Mouse (Mus musculus) CD4-positive, CD25-positive, alpha-beta regulatory T cell, adult 2 months (primary cell): ENCODE measurements around the gene Emc9.
A peak's percentile ranks its signal among the peaks of the same experiment; 100 is the strongest.

Source experiments
- DNase-seq: peaks from one replicate; pipeline ENCODE4 v3.0.0-alpha.2; 2012; ENCODE audit warnings: low read depth, low spot score

Gene Emc9

DNA sequence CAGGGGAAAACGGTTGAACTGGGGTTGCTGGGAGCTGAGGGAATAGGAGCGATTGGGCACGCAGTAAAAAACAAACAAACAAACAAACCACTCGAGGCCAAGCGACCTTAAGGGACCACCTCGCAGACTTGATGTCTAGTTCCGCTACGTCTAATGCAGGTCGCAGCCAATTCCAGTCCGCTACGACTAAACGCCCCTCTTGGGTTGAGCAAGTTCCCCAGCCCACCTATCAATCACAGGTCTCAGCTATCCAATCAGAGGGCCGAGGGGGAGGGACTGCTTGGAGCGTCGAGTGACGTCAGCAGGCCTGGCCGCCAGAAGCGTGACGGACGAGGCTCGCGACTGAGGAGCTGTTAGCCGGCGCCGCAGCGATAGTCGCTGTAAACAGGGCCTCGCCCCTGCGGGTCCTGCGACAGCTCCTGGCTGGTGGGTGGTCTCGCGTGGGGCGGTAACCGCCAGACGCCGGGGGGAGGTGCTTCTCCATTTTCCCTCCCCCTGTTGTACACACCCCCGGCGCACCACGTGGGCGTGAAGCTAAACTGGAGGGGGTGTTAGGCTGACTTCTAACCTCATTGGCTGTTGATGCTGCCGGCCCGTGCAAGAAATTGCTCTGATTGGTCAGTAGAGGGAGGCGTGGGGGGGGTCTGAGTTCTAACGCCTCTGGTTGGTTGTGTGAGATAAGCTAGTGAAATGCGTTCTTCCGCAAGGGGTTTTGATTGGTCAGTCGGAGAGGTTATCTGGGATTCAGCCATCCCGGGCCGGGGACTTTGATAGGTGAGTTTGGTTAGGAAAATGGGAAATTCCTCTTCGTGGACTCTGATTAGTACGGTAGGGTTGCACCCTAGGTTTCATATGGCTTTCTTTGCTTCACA lies 24.7 kb downstream of the Emc9 start, which contains the start of gene A730061H03Rik:
Gene A730061H03Rik (minus strand): TSS at position 205 of the 872 bp plus-strand sequence.
- DNase-seq, result peak; percentile 98

- DNase-seq, result peak; percentile 91
Observed at GRCm38 (mm10) chr14:55559799-55560201, 25.3 kb downstream of the Emc9 start, which contains the start of gene Dcaf11. Gene Dcaf11, plus strand, starts transcription at chr14:55560006.

DNA sequence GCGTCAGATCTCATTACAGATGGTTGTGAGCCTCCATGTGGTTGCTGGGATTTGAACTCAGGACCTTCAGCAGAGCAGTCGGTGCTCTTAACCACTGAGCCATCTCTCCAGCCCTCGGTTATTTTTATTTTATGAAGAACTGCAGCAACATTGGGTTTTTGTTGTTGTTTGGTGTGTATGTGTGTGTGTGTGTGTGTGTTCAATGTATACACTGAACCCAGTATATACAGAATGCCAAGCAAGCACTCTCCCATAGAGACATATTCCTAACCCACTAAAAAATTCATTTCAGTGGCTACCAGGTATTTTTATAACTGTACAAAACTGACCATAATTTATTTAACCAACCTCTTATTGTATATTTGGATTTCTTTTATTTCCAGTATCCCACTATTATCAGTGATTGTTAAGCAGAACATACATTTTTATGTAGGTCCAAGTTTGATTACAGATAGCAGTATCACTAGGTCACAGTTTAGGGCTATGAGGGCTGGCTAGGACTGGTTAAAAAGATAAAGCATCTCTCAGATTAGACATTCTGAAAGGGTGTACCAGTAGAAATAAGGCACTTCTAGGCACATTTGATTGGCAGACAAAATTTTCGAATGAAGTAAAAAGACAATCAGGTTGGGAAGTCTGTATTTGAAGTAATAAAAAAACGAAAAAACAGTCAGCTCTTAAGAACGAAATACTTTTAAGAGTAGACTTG lies 26.2 kb downstream of the Emc9 start:
- no peak for DNase-seq

DNA sequence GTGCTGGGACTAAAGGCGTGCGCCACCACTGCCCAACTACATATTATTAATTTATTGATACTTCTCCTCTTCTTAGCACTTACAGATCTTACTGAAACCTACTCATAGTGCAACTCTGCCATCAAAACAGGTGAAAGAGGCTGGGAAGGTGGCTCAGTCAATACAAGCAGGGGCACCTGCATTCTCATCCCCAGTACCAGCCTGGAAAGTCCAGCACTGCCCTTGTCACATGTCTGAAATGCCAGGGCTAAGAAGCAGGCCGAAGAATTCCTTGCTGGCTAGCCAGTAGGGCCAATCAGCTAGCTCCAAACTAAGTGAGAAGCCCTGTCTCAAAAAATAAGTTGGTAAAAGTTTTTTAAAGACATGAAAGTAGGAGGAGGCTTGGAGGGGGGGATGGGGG lies 27.5 kb downstream of the Emc9 start:
- DNase-seq, result no peak

GRCm38 (mm10) chr14:55557003-55557402 lies 28.1 kb downstream of the Emc9 start:
- peak; percentile 88 for DNase-seq

DNA sequence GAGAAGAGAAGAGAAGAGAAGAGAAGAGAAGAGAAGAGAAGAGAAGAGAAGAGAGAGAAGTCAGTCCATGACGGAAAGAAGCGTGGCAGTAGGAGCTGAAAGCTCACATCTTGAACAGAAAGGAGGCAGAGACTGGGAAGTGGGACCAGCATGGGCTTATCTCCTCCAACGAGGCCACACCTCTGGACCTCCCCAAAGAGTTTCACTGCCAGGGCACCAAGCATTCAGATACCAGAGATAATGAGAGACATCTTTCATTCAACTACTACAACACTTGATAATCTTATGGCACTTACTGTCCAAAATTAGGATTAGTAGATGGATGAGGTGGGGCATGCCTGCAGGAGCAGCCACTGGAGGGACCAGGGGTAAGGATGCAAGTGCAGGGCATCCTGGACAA lies 29.3 kb downstream of the Emc9 start:
- no peak for DNase-seq

- DNase-seq, result no peak
Observed at GRCm38 (mm10) chr14:55554635-55555034, 30.5 kb downstream of the Emc9 start.

GRCm38 (mm10) chr14:55551794-55552193 lies 33.3 kb downstream of the Emc9 start:
- DNase-seq, result no peak

DNA sequence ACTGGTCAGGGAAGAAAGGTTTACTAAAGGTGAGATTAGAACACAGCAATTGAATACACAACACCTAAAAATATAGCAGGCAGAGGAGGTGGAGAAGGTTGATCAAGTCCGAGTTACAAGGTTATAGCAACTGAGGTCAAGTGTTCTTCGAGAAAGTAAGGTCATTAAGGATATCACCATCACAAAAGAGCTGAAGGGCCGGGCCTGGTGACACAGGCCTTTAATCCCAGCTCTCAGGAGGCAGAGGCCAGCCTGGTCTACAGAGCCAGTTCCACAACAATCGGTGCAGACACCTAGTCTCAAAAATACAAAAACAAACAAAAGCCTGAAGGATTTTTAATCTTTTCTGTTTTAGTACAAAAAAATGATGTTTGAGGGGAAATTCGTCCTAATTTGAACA lies 33.8 kb downstream of the Emc9 start:
- no peak for DNase-seq

- no peak for DNase-seq
Observed at GRCm38 (mm10) chr14:55550191-55550590, 34.9 kb downstream of the Emc9 start.

DNA sequence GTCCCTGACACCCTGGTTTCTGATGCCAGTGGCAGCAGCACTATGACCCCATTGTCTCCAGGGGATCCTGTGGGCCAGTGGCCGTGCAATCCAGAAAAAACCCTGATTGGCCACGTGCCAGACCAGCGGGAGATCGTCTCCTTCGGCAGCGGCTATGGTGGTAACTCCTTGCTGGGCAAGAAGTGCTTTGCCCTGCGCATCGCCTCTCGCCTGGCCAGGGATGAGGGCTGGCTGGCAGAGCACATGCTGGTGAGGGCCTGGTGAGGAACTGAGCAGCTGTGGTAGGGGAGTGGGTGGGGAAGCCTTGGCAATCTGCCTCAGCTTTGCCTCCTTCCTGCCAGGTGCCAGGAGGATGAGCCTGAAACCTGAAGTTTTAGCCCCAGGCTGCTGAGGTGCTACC lies 40.8 kb downstream of the Emc9 start:
- DNase-seq, result no peak

DNA sequence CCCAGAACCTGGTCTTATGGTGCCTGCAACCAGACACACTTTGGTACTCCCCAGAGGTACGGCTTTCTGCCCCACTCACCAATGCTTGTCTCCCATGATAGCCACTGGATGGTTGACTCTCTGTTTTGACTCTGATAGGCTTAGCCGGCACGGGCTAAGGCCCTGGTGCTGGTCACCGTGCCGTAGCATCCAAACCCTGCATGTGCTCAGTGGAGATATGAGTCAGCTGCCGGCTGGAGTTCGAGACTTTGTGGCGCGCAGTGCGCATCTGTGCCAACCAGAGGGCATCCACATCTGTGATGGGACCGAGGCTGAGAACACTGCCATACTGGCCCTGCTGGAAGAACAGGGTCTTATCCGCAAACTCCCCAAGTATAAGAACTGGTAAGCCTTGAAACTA lies 42.8 kb downstream of the Emc9 start:
- DNase-seq, result no peak

- DNase-seq, result peak; percentile 69
Observed at GRCm38 (mm10) chr14:55540787-55541321, 44.2 kb downstream of the Emc9 start.

- peak; percentile 74 for DNase-seq
Observed at GRCm38 (mm10) chr14:55540067-55540786, 44.9 kb downstream of the Emc9 start, which contains the start of gene Pck2. Gene Pck2, plus strand, starts transcription at chr14:55540266.

DNA sequence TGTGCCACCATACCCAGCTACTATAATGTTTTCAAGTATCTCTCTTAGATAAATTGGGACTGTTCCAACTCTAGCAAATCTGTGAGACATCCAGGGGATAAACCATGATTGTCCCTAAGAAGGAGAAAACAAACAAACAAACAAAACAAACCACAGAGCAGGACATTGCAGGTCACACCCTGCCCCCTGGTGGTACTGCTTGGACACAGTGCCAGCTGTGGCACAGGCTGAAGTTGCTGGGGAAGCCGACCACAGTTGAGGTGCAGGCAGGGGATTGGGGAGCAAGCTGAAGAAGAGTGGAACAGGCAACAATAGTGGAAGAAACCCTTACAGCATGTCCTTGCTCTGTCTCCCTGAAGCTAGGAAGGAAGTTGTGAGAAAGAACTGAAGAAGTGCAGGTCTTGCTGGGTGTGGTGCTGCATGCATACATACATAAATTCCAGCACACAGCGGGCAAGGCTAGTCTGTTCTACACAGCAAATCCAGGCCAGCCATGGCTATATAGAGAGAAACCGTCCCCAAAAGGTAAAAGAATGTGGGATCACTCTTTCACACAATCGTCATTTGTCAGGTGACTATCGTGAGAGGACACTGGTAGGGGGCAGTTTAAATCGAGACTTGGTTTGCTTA lies 48.9 kb downstream of the Emc9 start:
- peak; percentile 67 for DNase-seq
